Mouse (Mus musculus): ENCODE data around the gene Slc38a3. TPM values are rescaled to one million over a fixed set of nuclear protein-coding genes. Genes with fewer than 3 reads are reported as not detected.

Slc38a3 gene
- total RNA-seq, 4 experiments from 2014 or later = 37.4 to 49.3 (median 45.9) TPM

- DNase-seq (ENCODE audit: low spot score in 2 of 2) = peak; percentile 48 to 63
Measured at GRCm38 (mm10) chr9:107667219-107667618, 2.1 kb downstream of the Slc38a3 start.

- DNase-seq (ENCODE audit: low spot score in 2 of 2) = peak; percentile 62 to 70
Measured at GRCm38 (mm10) chr9:107666751-107667205, 2.6 kb downstream of the Slc38a3 start.

GRCm38 (mm10) chr9:107665308-107665707 is 4.0 kb downstream of the Slc38a3 start:
- DNase-seq (ENCODE audit: low spot score in 2 of 2) = no peak

GRCm38 (mm10) chr9:107663525-107663924 is 5.8 kb downstream of the Slc38a3 start:
- no peak for DNase-seq (ENCODE audit: low spot score in 2 of 2)

GRCm38 (mm10) chr9:107662342-107662741 is 7.0 kb downstream of the Slc38a3 start:
- no peak for DNase-seq (ENCODE audit: low spot score in 2 of 2)

- DNase-seq (ENCODE audit: low spot score in 2 of 2) = no peak
Measured at GRCm38 (mm10) chr9:107660777-107661176, 8.6 kb downstream of the Slc38a3 start.

GRCm38 (mm10) chr9:107659961-107660360 is 9.4 kb downstream of the Slc38a3 start:
- DNase-seq (ENCODE audit: low spot score in 2 of 2) = no peak

- DNase-seq (ENCODE audit: low spot score in 2 of 2) = no peak
Measured at GRCm38 (mm10) chr9:107659551-107659950, 9.8 kb downstream of the Slc38a3 start.

- no peak for DNase-seq (ENCODE audit: low spot score in 2 of 2)
Measured at GRCm38 (mm10) chr9:107658096-107658495, 11.2 kb downstream of the Slc38a3 start.

- no peak for DNase-seq (ENCODE audit: low spot score in 2 of 2)
Measured at GRCm38 (mm10) chr9:107657144-107657543, 12.2 kb downstream of the Slc38a3 start.

- no peak for DNase-seq (ENCODE audit: low spot score in 2 of 2)
Measured at GRCm38 (mm10) chr9:107654585-107654984, 14.7 kb downstream of the Slc38a3 start.

- no peak for DNase-seq (ENCODE audit: low spot score in 2 of 2)
Measured at GRCm38 (mm10) chr9:107653474-107653873, 15.9 kb downstream of the Slc38a3 start.

GRCm38 (mm10) chr9:107650708-107651481 is 18.4 kb downstream of the Slc38a3 start:
- DNase-seq (ENCODE audit: low spot score in 2 of 2) = no peak

- no peak for DNase-seq (ENCODE audit: low spot score in 2 of 2)
Measured at GRCm38 (mm10) chr9:107650225-107650624, 19.1 kb downstream of the Slc38a3 start.

GRCm38 (mm10) chr9:107648767-107649166 is 20.6 kb downstream of the Slc38a3 start:
- no peak for DNase-seq (ENCODE audit: low spot score in 2 of 2)

- no peak for DNase-seq (ENCODE audit: low spot score in 2 of 2)
Measured at GRCm38 (mm10) chr9:107646975-107647374, 22.4 kb downstream of the Slc38a3 start.

- DNase-seq (ENCODE audit: low spot score in 2 of 2) = peak in 1 of 2 experiments; percentile 46
Measured at GRCm38 (mm10) chr9:107645577-107645976, 23.8 kb downstream of the Slc38a3 start.

GRCm38 (mm10) chr9:107645153-107645510 is 24.2 kb downstream of the Slc38a3 start:
- DNase-seq (ENCODE audit: low spot score in 2 of 2) = no peak

- DNase-seq (ENCODE audit: low spot score in 2 of 2) = peak; percentile 81 to 87
Measured at GRCm38 (mm10) chr9:107644495-107645152, 24.7 kb downstream of the Slc38a3 start.

- DNase-seq (ENCODE audit: low spot score in 2 of 2) = no peak
Measured at GRCm38 (mm10) chr9:107643544-107644214, 25.7 kb downstream of the Slc38a3 start.

GRCm38 (mm10) chr9:107641666-107642065 is 27.7 kb downstream of the Slc38a3 start:
- DNase-seq (ENCODE audit: low spot score in 2 of 2) = no peak

- no peak for DNase-seq (ENCODE audit: low spot score in 2 of 2)
Measured at GRCm38 (mm10) chr9:107640257-107640772, 29.0 kb downstream of the Slc38a3 start.
